Mouse (Mus musculus) ES-Bruce4 (cell line): ENCODE measurements around the gene Sgce.

ENCODE experiments used
- CTCF ChIP-seq: IDR thresholded peaks from one replicate; pipeline ENCODE4 v1.8.1; 2011; ENCODE audit warnings: low read depth, low read length
- EP300 ChIP-seq: IDR thresholded peaks from 2 replicates; pipeline ENCODE4 v1.6.1; 2011; ENCODE audit warnings: low read depth, low read length; ENCODE audit not compliant: insufficient read depth
- POLR2A ChIP-seq: IDR thresholded peaks from one replicate; pipeline ENCODE4 v1.8.1; 2011; ENCODE audit warnings: low read length; ENCODE audit not compliant: insufficient read depth

DNA sequence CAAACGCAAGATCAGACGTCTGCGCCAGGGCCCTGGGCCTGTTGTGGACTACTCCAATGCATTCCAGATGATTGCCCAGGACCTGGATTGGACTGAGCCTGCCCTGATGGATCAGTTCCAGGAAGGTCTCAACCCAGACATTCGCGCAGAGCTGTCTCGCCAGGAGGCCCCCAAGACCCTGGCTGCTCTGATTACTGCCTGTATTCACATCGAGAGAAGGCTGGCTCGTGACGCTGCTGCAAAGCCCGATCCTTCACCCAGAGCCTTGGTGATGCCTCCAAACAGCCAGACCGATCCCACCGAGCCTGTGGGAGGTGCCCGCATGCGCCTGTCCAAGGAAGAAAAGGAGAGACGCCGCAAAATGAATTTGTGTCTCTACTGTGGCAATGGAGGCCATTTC lies 7.9 kb upstream of the Sgce start:
- TF ChIP-seq CTCF (no peak), POLR2A (no peak), EP300 (no peak)
